Mouse (Mus musculus) liver, embryonic 11.5 days (tissue): ENCODE measurements around the gene Gm5416. TPM values are rescaled to one million over a fixed set of nuclear protein-coding genes. Genes with fewer than 3 reads are reported as not detected.
"Not testable (repeated sequence)": the region's sequence is repeated elsewhere in the genome, so short reads cannot be mapped to it uniquely, and the experiment has no call there.

ENCODE experiments used
- ATAC-seq: fragments of 200-750 bp; cut with Nextera tagmentation; replicated peaks from 2 replicates; pipeline ENCODE4 v1.8.0; 2017; ENCODE audit warnings: moderate number of reproducible peaks, mild to moderate bottlenecking, moderate TSS enrichment, moderate library complexity; ENCODE audit not compliant: low FRiP score
- DNase-seq: peaks from one replicate; pipeline ENCODE4 v3.0.0-alpha.2; 2017; ENCODE audit warnings: low spot score
- H3K27ac ChIP-seq: fragments of 300-500 bp; sonication (generic); 2 replicates; pipeline ENCODE4 v1.5.1; 2014; ENCODE audit warnings: mild to moderate bottlenecking, low read depth, low read length, control low read depth
- H3K27me3 ChIP-seq: fragments of 300-500 bp; sonication (generic); replicated peaks from 2 replicates; pipeline ENCODE4 v1.6.1; 2014; ENCODE audit warnings: low read length, mixed read lengths; ENCODE audit not compliant: control insufficient read depth, insufficient read depth
- H3K36me3 ChIP-seq: fragments of 300-500 bp; sonication (generic); 2 replicates; pipeline ENCODE4 v1.6.1; 2014; ENCODE audit warnings: mild to moderate bottlenecking, low read length, moderate library complexity, mixed read lengths; ENCODE audit not compliant: control insufficient read depth, insufficient read depth
- H3K4me1 ChIP-seq: fragments of 300-500 bp; sonication (generic); replicated peaks from 2 replicates; pipeline ENCODE4 v1.6.1; 2014; ENCODE audit warnings: low read length, mixed read lengths; ENCODE audit not compliant: control insufficient read depth, insufficient read depth
- H3K4me2 ChIP-seq: fragments of 300-500 bp; sonication (generic); 2 replicates; pipeline ENCODE4 v1.6.1; 2014; ENCODE audit warnings: mild to moderate bottlenecking, control low read depth, moderate library complexity
- H3K4me3 ChIP-seq: fragments of 300-500 bp; sonication (generic); 2 replicates; pipeline ENCODE4 v1.5.1; 2014; ENCODE audit warnings: low read depth, low read length, control low read depth
- H3K9ac ChIP-seq: fragments of 300-500 bp; sonication (generic); 2 replicates; pipeline ENCODE4 v1.6.1; 2014; ENCODE audit warnings: low read depth, low read length, control low read depth
- H3K9me3 ChIP-seq: fragments of 300-500 bp; sonication (generic); 2 replicates; pipeline ENCODE4 v1.6.1; 2016; ENCODE audit warnings: low read length, inconsistent platforms, mixed read lengths; ENCODE audit not compliant: control insufficient read depth
- polyA plus RNA-seq: library from polyadenylated mRNA; unstranded; fragments of >200 nt; fragmentation: Nextera tagmentation; extraction: Ambion mirVana; gene quantifications from 2 replicates; pipeline ENCODE4 v1.2.1, GENCODE M21; 2014

The Gm5416 gene
- polyA plus RNA-seq, 1 experiment from 2014 or later = not detected

DNA sequence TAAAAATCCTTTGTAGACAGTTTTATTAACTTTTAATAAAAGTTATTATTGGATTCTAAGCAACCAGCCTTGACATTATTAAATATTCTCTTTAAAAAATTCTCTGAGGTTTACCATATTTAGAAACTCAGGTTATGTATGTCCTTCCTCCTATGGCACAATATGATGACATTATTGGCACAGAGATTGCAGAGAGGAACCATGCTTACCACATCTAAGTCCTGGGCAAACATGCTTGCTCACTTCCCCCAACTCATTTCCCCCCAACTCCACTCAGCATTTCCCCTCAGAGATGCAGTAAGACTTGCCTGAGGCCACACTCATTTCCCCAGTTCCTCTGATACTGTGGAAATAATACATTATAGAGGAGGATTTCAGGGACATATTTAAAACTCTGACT is 50.4 kb downstream of the Gm5416 start:
- not testable (repeated sequence) for H3K9ac ChIP-seq

More for the DNA sequence above, 50.4 kb downstream of the Gm5416 start:
- H3K4me1 ChIP-seq, H3K4me3 ChIP-seq, ATAC-seq, H3K9me3 ChIP-seq, DNase-seq, H3K4me2 ChIP-seq, H3K27ac ChIP-seq, H3K27me3 ChIP-seq, H3K36me3 ChIP-seq: not testable (repeated sequence)

Other genes starting within 250 kb of the Gm5416 start
- gene Kpna1, start 231.7 kb upstream of the Gm5416 start, polyA plus RNA-seq = 53.6 and 63.6 TPM in 2 replicates
- 4.6 and 6.3 TPM in 2 replicates for gene Wdr5b, start 169.2 kb upstream of the Gm5416 start, polyA plus RNA-seq
- 493 and 545 TPM in 2 replicates for gene Fam162a, start 138.8 kb upstream of the Gm5416 start, polyA plus RNA-seq
- gene Ccdc58, start 138.7 kb upstream of the Gm5416 start, polyA plus RNA-seq = 121 and 137 TPM in 2 replicates
- 0.10 TPM in 1 of 2 replicates, not detected in the other for gene Csta1, start 79.2 kb upstream of the Gm5416 start, polyA plus RNA-seq
- gene Stfa2l1, start 53.6 kb upstream of the Gm5416 start, polyA plus RNA-seq = 4.1 and 5.4 TPM in 2 replicates
- gene Gm5483, start 26.2 kb upstream of the Gm5416 start, polyA plus RNA-seq = 21.3 and 24.8 TPM in 2 replicates
- 1.3 TPM in 1 of 2 replicates, not detected in the other for gene 2010005H15Rik, start 11.1 kb downstream of the Gm5416 start, polyA plus RNA-seq
- gene Stfa1, start 66.5 kb downstream of the Gm5416 start, polyA plus RNA-seq = 55.5 TPM in 2 replicates
- not detected in 2 replicates for gene BC117090, start 123.9 kb downstream of the Gm5416 start, polyA plus RNA-seq
- 45.0 and 59.4 TPM in 2 replicates for gene BC100530, start 157.3 kb downstream of the Gm5416 start, polyA plus RNA-seq
- 1.6 and 2.3 TPM in 2 replicates for gene Stfa2, start 198.1 kb downstream of the Gm5416 start, polyA plus RNA-seq
- gene Stfa3, start 245.0 kb downstream of the Gm5416 start, polyA plus RNA-seq = 4.7 and 7.4 TPM in 2 replicates